Mouse (Mus musculus) cerebellum, adult 8-10 months (tissue): ENCODE data around the gene Prss36.
A peak's percentile ranks its signal among the peaks of the same experiment; 100 is the strongest.

Experiments used
- DNase-seq: peaks from one replicate; pipeline ENCODE4 v3.0.0; 2022

The Prss36 gene

GRCm38 (mm10) chr7:127934075-127934474, 12.4 kb downstream of the Prss36 start:
- no peak for DNase-seq

- DNase-seq, result no peak
These were observed 14.1 kb downstream of the Prss36 start for GRCm38 (mm10) chr7:127932273-127933031.

- no peak for DNase-seq
These were observed 15.0 kb downstream of the Prss36 start for GRCm38 (mm10) chr7:127931351-127932135.

- DNase-seq, result no peak
These were observed 15.9 kb downstream of the Prss36 start for GRCm38 (mm10) chr7:127930636-127931035.

GRCm38 (mm10) chr7:127929923-127930322, 16.6 kb downstream of the Prss36 start, which contains the start of gene Prss8:
Prss8 (minus strand) TSS chr7:127930104.
- DNase-seq, result no peak

- no peak for DNase-seq
These were observed 17.9 kb downstream of the Prss36 start for GRCm38 (mm10) chr7:127928596-127928995.

- DNase-seq, result no peak
These were observed 18.8 kb downstream of the Prss36 start for GRCm38 (mm10) chr7:127927726-127928125.

GRCm38 (mm10) chr7:127926846-127927245, 19.7 kb downstream of the Prss36 start:
- no peak for DNase-seq

GRCm38 (mm10) chr7:127926066-127926465, 20.5 kb downstream of the Prss36 start:
- DNase-seq, result no peak

- DNase-seq, result no peak
These were observed 21.3 kb downstream of the Prss36 start for GRCm38 (mm10) chr7:127925252-127925651.

GRCm38 (mm10) chr7:127923714-127924113, 22.8 kb downstream of the Prss36 start:
- DNase-seq, result no peak

GRCm38 (mm10) chr7:127922451-127923275, 23.9 kb downstream of the Prss36 start:
- no peak for DNase-seq

GRCm38 (mm10) chr7:127921516-127921915, 25.0 kb downstream of the Prss36 start:
- DNase-seq, result no peak

- DNase-seq, result no peak
These were observed 27.2 kb downstream of the Prss36 start for GRCm38 (mm10) chr7:127919290-127919689.

GRCm38 (mm10) chr7:127918203-127918602, 28.3 kb downstream of the Prss36 start:
- DNase-seq, result no peak

GRCm38 (mm10) chr7:127915293-127915692, 31.2 kb downstream of the Prss36 start:
- DNase-seq, result no peak

GRCm38 (mm10) chr7:127912938-127913337, 33.6 kb downstream of the Prss36 start:
- no peak for DNase-seq

- peak; percentile 84 for DNase-seq
These were observed 34.2 kb downstream of the Prss36 start, which contains the start of gene Kat8 for GRCm38 (mm10) chr7:127912190-127912871. Kat8 (plus strand) TSS chr7:127912516.

- DNase-seq, result no peak
These were observed 37.9 kb downstream of the Prss36 start for GRCm38 (mm10) chr7:127908656-127909055.

GRCm38 (mm10) chr7:127907939-127908338, 38.6 kb downstream of the Prss36 start:
- DNase-seq, result no peak

GRCm38 (mm10) chr7:127903971-127904796, 42.3 kb downstream of the Prss36 start, which contains the start of gene Bckdk:
Bckdk (plus strand) TSS chr7:127904082.
- peak; percentile 71 for DNase-seq
